Mouse (Mus musculus): ENCODE data around the gene Tmem215. TPM values are rescaled to one million over a fixed set of nuclear protein-coding genes. Genes with fewer than 3 reads are reported as not detected.

The Tmem215 gene
- polyA plus RNA-seq, 1 experiment from 2014 or later: 1.4 TPM

GRCm38 (mm10) chr4:40499812-40500591 lies 28.0 kb downstream of the Tmem215 start:
- H3K9me3 ChIP-seq: no peaks in the 10 kb centered on the region
- ATAC-seq (ENCODE audit: extremely low read depth, insufficient number of reproducible peaks, low FRiP score, low TSS enrichment): no peak
- no peaks in the 10 kb centered on the region for H3K27me3 ChIP-seq (replicated peaks)
- H3K4me1 ChIP-seq: no peaks in the 10 kb centered on the region
- H3K9ac ChIP-seq: no peak overlapping the region
- no peaks in the 10 kb centered on the region for H3K36me3 ChIP-seq
- 76% methylated on average over 11 of the region's 11 CpGs for WGBS
- H3K27ac ChIP-seq (replicated peaks): no peak overlapping the region
- no peak overlapping the region for H3K4me3 ChIP-seq
- H3K4me2 ChIP-seq: no peak overlapping the region

DNA sequence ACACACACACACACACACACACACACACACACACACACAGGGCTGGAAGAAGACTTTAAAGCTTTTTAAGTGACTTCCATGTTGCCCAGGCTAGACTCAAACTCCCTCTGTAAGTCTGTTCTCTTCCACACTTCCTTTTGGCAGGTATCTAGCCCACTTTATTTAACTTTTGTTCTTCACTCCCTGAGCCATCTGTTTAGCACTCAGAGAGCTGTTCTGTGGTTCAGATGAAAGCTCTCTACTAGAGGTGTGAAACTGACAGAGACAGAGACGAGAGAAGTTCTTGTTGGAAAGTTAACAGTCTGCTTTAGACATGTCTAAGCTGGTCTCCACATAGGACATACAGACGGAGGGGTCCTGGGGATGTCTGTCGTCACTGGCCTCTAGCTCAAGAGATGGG lies 30.5 kb downstream of the Tmem215 start:
- Histone ChIP-seq H3K27me3 (replicated peaks) (no peaks in the 10 kb centered on the region), H3K4me1 (no peaks in the 10 kb centered on the region), H3K27ac (replicated peaks) (no peak overlapping the region), H3K9ac (no peak overlapping the region), H3K9me3 (no peaks in the 10 kb centered on the region), H3K36me3 (no peaks in the 10 kb centered on the region), H3K4me2 (no peak overlapping the region), H3K4me3 (no peak overlapping the region)
- WGBS: 62% methylated on average over 3 of the region's 3 CpGs
- no peak for ATAC-seq (ENCODE audit: extremely low read depth, insufficient number of reproducible peaks, low FRiP score, low TSS enrichment)

GRCm38 (mm10) chr4:40509534-40509933 lies 37.6 kb downstream of the Tmem215 start:
- no peak overlapping the region for H3K27ac ChIP-seq (replicated peaks)
- H3K27me3 ChIP-seq (replicated peaks): no peaks in the 10 kb centered on the region
- WGBS: 80% methylated on average over 16 of the region's 16 CpGs
- no peaks in the 10 kb centered on the region for H3K9me3 ChIP-seq
- H3K4me3 ChIP-seq: no peak overlapping the region
- H3K4me1 ChIP-seq: no peaks in the 10 kb centered on the region
- H3K9ac ChIP-seq: no peak overlapping the region
- H3K4me2 ChIP-seq: no peak overlapping the region
- H3K36me3 ChIP-seq: no peaks in the 10 kb centered on the region
- ATAC-seq (ENCODE audit: extremely low read depth, insufficient number of reproducible peaks, low FRiP score, low TSS enrichment): no peak

DNA sequence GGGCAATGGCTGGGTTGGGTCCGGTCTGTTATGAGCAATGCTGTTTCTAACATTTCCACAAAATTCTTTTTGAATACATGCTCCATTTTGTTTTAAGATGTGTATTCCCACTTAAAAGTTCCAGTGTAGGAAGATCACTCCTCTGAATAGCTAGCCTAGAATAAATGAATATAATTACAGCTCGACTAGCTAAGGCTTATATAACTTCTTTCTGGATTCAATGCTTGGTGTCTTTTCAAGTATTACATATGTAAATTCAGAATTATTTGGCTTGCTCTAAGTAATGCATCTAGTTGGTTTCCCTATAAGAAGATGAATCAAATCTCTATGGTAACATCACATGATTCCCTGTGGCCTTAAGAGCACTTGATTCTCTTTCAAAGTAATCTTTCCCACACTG lies 41.3 kb downstream of the Tmem215 start:
- H3K36me3 ChIP-seq: no peaks in the 10 kb centered on the region
- no peaks in the 10 kb centered on the region for H3K4me1 ChIP-seq
- H3K4me2 ChIP-seq: no peak overlapping the region
- no peak overlapping the region for H3K27ac ChIP-seq (replicated peaks)
- ATAC-seq (ENCODE audit: extremely low read depth, insufficient number of reproducible peaks, low FRiP score, low TSS enrichment): no peak
- no peak overlapping the region for H3K4me3 ChIP-seq
- no peaks in the 10 kb centered on the region for H3K27me3 ChIP-seq (replicated peaks)
- no peaks in the 10 kb centered on the region for H3K9me3 ChIP-seq
- 64% methylated on average over 2 of the region's 2 CpGs for WGBS
- no peak overlapping the region for H3K9ac ChIP-seq

DNA sequence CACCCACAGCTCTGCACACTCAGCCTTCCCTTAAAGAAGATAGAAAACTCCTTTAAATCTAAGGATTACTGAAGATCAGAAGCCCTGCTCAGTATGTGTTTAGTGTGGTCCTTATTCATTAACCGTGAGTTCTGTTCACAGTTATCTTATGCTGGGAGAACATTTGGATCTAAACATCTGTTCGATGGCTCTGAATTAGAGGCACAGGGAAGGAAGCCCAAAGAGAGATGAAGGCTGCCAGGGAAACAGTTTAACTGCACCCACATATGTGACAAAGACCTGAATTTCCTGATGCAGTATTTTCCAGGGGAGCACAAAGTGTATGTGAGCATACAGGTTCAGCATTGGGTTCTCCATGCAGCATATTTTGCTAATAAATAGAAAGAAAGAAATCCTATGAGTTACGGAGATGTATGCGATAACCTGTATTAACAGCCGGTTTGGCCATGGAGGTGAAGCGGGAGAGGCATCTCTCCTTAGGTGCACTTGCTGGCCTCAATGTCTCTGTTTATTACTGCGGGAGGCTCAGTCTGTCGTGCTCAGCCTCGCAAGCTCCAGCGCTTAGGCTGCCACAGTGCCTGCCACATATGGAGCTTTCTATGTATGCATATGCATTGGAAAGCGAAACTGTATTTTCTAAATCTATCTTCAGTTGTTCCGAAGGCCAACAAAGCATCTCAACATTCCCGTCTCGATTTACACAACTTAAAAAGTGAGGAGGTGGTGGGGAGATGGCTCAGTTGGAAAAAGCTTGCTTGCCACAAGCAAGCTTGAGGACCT lies 46.8 kb downstream of the Tmem215 start:
- ATAC-seq (ENCODE audit: extremely low read depth, insufficient number of reproducible peaks, low FRiP score, low TSS enrichment): no peak
- no peak overlapping the region for H3K27ac ChIP-seq (replicated peaks)
- no peaks in the 10 kb centered on the region for H3K36me3 ChIP-seq
- WGBS: 90% methylated on average over 14 of the region's 14 CpGs
- H3K27me3 ChIP-seq (replicated peaks): no peaks in the 10 kb centered on the region
- no peak overlapping the region for H3K9ac ChIP-seq
- peaks cover 7% of the 10 kb centered on the region; the same call in 1 of the 2 replicates for H3K9me3 ChIP-seq
- H3K4me1 ChIP-seq: no peaks in the 10 kb centered on the region
- H3K4me2 ChIP-seq: no peak overlapping the region
- H3K4me3 ChIP-seq: no peak overlapping the region

Other genes with a start within 250 kb of the Tmem215 start
- 7.5 and 8.2 TPM in 2 replicates for gene Ddx58, start 232.4 kb upstream of the Tmem215 start, polyA plus RNA-seq (2015; fragmentation: Nextera tagmentation; extraction: Ambion mirVana)
- gene Smim27, start 202.6 kb upstream of the Tmem215 start, polyA plus RNA-seq (2015; fragmentation: Nextera tagmentation; extraction: Ambion mirVana): 28.9 and 38.1 TPM in 2 replicates
- gene Topors, start 202.3 kb upstream of the Tmem215 start, polyA plus RNA-seq (2015; fragmentation: Nextera tagmentation; extraction: Ambion mirVana): 26.7 and 27.2 TPM in 2 replicates
- gene Ndufb6, start 192.8 kb upstream of the Tmem215 start, polyA plus RNA-seq (2015; fragmentation: Nextera tagmentation; extraction: Ambion mirVana): 469 and 539 TPM in 2 replicates
- 25.0 and 29.0 TPM in 2 replicates for gene Aptx, start 231.0 kb downstream of the Tmem215 start, polyA plus RNA-seq (2015; fragmentation: Nextera tagmentation; extraction: Ambion mirVana)
- gene Dnaja1, start 250.0 kb downstream of the Tmem215 start, polyA plus RNA-seq (2015; fragmentation: Nextera tagmentation; extraction: Ambion mirVana): 243 and 287 TPM in 2 replicates